Mouse (Mus musculus): Measurements from ENCODE around the gene Fchsd2. TPM values are rescaled to one million over a fixed set of nuclear protein-coding genes. Genes with fewer than 3 reads are reported as not detected.
"Not testable (repeated sequence)": the region's sequence is repeated elsewhere in the genome, so short reads cannot be mapped to it uniquely, and the experiment has no call there.

The Fchsd2 gene
- polyA plus RNA-seq, 1 experiment from 2014 or later, result 22.1 TPM

GRCm38 (mm10) chr7:101131281-101131680, 38.6 kb downstream of the Fchsd2 start:
- H3K9me3 ChIP-seq (ENCODE audit: control insufficient read depth, low read length), result no peaks in the 10 kb centered on the region
- no peak overlapping the region for H3K27ac ChIP-seq (replicated peaks; ENCODE audit: low read depth, low read length)
- no peak overlapping the region for H3K4me3 ChIP-seq (ENCODE audit: low read depth, low read length)
- ATAC-seq (ENCODE audit: insufficient number of reproducible peaks, low FRiP score, low TSS enrichment, low read depth) (no peak), DNase-seq (ENCODE audit: low spot score) (no peak)
- no peaks in the 10 kb centered on the region for H3K27me3 ChIP-seq (ENCODE audit: control insufficient read depth, insufficient read depth, low read length)
- 0 out of 2 replicates have a peak, but pooled peaks cover 2% of the 10 kb centered on the region for H3K36me3 ChIP-seq (ENCODE audit: control insufficient read depth, insufficient read depth, low read length)
- no peak overlapping the region for H3K4me2 ChIP-seq (ENCODE audit: low read depth, severe bottlenecking)
- 80% methylated on average over 6 of the region's 6 CpGs for WGBS
- no peaks in the 10 kb centered on the region for H3K4me1 ChIP-seq (ENCODE audit: control insufficient read depth, insufficient read depth, low read length)
- H3K9ac ChIP-seq (ENCODE audit: low read length), result no peak overlapping the region

GRCm38 (mm10) chr7:101133591-101133990, 40.9 kb downstream of the Fchsd2 start:
- Histone ChIP-seq H3K36me3 (ENCODE audit: control insufficient read depth, insufficient read depth, low read length) (0 out of 2 replicates have a peak, but pooled peaks cover under 1% of the 10 kb centered on the region), H3K27me3 (ENCODE audit: control insufficient read depth, insufficient read depth, low read length) (no peaks in the 10 kb centered on the region), H3K9ac (ENCODE audit: low read length) (no peak overlapping the region), H3K27ac (replicated peaks; ENCODE audit: low read depth, low read length) (no peak overlapping the region), H3K9me3 (ENCODE audit: control insufficient read depth, low read length) (no peaks in the 10 kb centered on the region), H3K4me2 (ENCODE audit: low read depth, severe bottlenecking) (no peak overlapping the region), H3K4me3 (ENCODE audit: low read depth, low read length) (no peak overlapping the region), H3K4me1 (ENCODE audit: control insufficient read depth, insufficient read depth, low read length) (no peaks in the 10 kb centered on the region)
- WGBS, result 91% methylated on average over 2 of the region's 2 CpGs
- ATAC-seq (ENCODE audit: insufficient number of reproducible peaks, low FRiP score, low TSS enrichment, low read depth), result no peak
- DNase-seq (ENCODE audit: low spot score), result no peak

GRCm38 (mm10) chr7:101134117-101134516, 41.5 kb downstream of the Fchsd2 start:
- no peak overlapping the region for H3K4me3 ChIP-seq (ENCODE audit: low read depth, low read length)
- H3K4me1 ChIP-seq (ENCODE audit: control insufficient read depth, insufficient read depth, low read length), result no peaks in the 10 kb centered on the region
- no peaks in the 10 kb centered on the region for H3K27me3 ChIP-seq (ENCODE audit: control insufficient read depth, insufficient read depth, low read length)
- H3K27ac ChIP-seq (replicated peaks; ENCODE audit: low read depth, low read length), result no peak overlapping the region
- no peaks in the 10 kb centered on the region for H3K9me3 ChIP-seq (ENCODE audit: control insufficient read depth, low read length)
- DNase-seq (ENCODE audit: low spot score), result no peak
- H3K9ac ChIP-seq (ENCODE audit: low read length), result no peak overlapping the region
- WGBS, result 93% methylated on average over 2 of the region's 2 CpGs
- no peak for ATAC-seq (ENCODE audit: insufficient number of reproducible peaks, low FRiP score, low TSS enrichment, low read depth)
- H3K4me2 ChIP-seq (ENCODE audit: low read depth, severe bottlenecking), result no peak overlapping the region
- no peaks in the 10 kb centered on the region for H3K36me3 ChIP-seq (ENCODE audit: control insufficient read depth, insufficient read depth, low read length)

GRCm38 (mm10) chr7:101138819-101139218, 46.2 kb downstream of the Fchsd2 start:
- no peak overlapping the region for H3K27ac ChIP-seq (replicated peaks; ENCODE audit: low read depth, low read length)

GRCm38 (mm10) chr7:101142907-101143306, 50.2 kb downstream of the Fchsd2 start:
- 87% methylated on average over 2 of the region's 2 CpGs for WGBS
- Histone ChIP-seq H3K36me3 (ENCODE audit: control insufficient read depth, insufficient read depth, low read length) (no peaks in the 10 kb centered on the region), H3K4me2 (ENCODE audit: low read depth, severe bottlenecking) (no peak overlapping the region), H3K9me3 (ENCODE audit: control insufficient read depth, low read length) (no peaks in the 10 kb centered on the region), H3K4me3 (ENCODE audit: low read depth, low read length) (no peak overlapping the region), H3K9ac (ENCODE audit: low read length) (no peak overlapping the region), H3K27ac (replicated peaks; ENCODE audit: low read depth, low read length) (no peak overlapping the region), H3K27me3 (ENCODE audit: control insufficient read depth, insufficient read depth, low read length) (no peaks in the 10 kb centered on the region), H3K4me1 (ENCODE audit: control insufficient read depth, insufficient read depth, low read length) (no peaks in the 10 kb centered on the region)
- no peak for DNase-seq (ENCODE audit: low spot score)
- ATAC-seq (ENCODE audit: insufficient number of reproducible peaks, low FRiP score, low TSS enrichment, low read depth), result no peak

More at GRCm38 (mm10) chr7:101138819-101139218, 46.2 kb downstream of the Fchsd2 start:
- Histone ChIP-seq H3K4me3 (ENCODE audit: low read depth, low read length) (no peak overlapping the region), H3K9me3 (ENCODE audit: control insufficient read depth, low read length) (no peaks in the 10 kb centered on the region), H3K27me3 (ENCODE audit: control insufficient read depth, insufficient read depth, low read length) (no peaks in the 10 kb centered on the region), H3K4me1 (ENCODE audit: control insufficient read depth, insufficient read depth, low read length) (no peaks in the 10 kb centered on the region), H3K36me3 (ENCODE audit: control insufficient read depth, insufficient read depth, low read length) (no peaks in the 10 kb centered on the region), H3K4me2 (ENCODE audit: low read depth, severe bottlenecking) (no peak overlapping the region), H3K9ac (ENCODE audit: low read length) (no peak overlapping the region)
- DNase-seq (ENCODE audit: low spot score) (no peak), ATAC-seq (ENCODE audit: insufficient number of reproducible peaks, low FRiP score, low TSS enrichment, low read depth) (no peak)
- 52% methylated on average over 1 of the region's 1 CpGs for WGBS

GRCm38 (mm10) chr7:101144222-101144621, 51.6 kb downstream of the Fchsd2 start:
- Histone ChIP-seq H3K27ac (replicated peaks; ENCODE audit: low read depth, low read length) (no peak overlapping the region), H3K9me3 (ENCODE audit: control insufficient read depth, low read length) (no peaks in the 10 kb centered on the region), H3K27me3 (ENCODE audit: control insufficient read depth, insufficient read depth, low read length) (no peaks in the 10 kb centered on the region), H3K4me1 (ENCODE audit: control insufficient read depth, insufficient read depth, low read length) (no peaks in the 10 kb centered on the region), H3K9ac (ENCODE audit: low read length) (no peak overlapping the region), H3K36me3 (ENCODE audit: control insufficient read depth, insufficient read depth, low read length) (no peaks in the 10 kb centered on the region), H3K4me2 (ENCODE audit: low read depth, severe bottlenecking) (no peak overlapping the region), H3K4me3 (ENCODE audit: low read depth, low read length) (no peak overlapping the region)
- ATAC-seq (ENCODE audit: insufficient number of reproducible peaks, low FRiP score, low TSS enrichment, low read depth), result no peak
- no peak for DNase-seq (ENCODE audit: low spot score)
- WGBS, result 91% methylated on average over 2 of the region's 2 CpGs

- Histone ChIP-seq H3K9me3 (ENCODE audit: control insufficient read depth, low read length) (no peaks in the 10 kb centered on the region), H3K27me3 (ENCODE audit: control insufficient read depth, insufficient read depth, low read length) (no peaks in the 10 kb centered on the region), H3K4me2 (ENCODE audit: low read depth, severe bottlenecking) (no peak overlapping the region), H3K9ac (ENCODE audit: low read length) (no peak overlapping the region), H3K27ac (replicated peaks; ENCODE audit: low read depth, low read length) (no peak overlapping the region), H3K4me1 (ENCODE audit: control insufficient read depth, insufficient read depth, low read length) (no peaks in the 10 kb centered on the region), H3K36me3 (ENCODE audit: control insufficient read depth, insufficient read depth, low read length) (no peaks in the 10 kb centered on the region), H3K4me3 (ENCODE audit: low read depth, low read length) (no peak overlapping the region)
- no peak for ATAC-seq (ENCODE audit: insufficient number of reproducible peaks, low FRiP score, low TSS enrichment, low read depth)
- DNase-seq (ENCODE audit: low spot score), result no peak
- WGBS, result 89% methylated on average over 3 of the region's 3 CpGs
Observed at GRCm38 (mm10) chr7:101149039-101149438, 56.4 kb downstream of the Fchsd2 start.

- 95% methylated on average over 15 of the region's 15 CpGs for WGBS
- not testable (repeated sequence) for ATAC-seq (ENCODE audit: insufficient number of reproducible peaks, low FRiP score, low TSS enrichment, low read depth); H3K27me3 ChIP-seq (ENCODE audit: control insufficient read depth, insufficient read depth, low read length); H3K4me1 ChIP-seq (ENCODE audit: control insufficient read depth, insufficient read depth, low read length); DNase-seq (ENCODE audit: low spot score); H3K27ac ChIP-seq (replicated peaks; ENCODE audit: low read depth, low read length); H3K4me3 ChIP-seq (ENCODE audit: low read depth, low read length); H3K9me3 ChIP-seq (ENCODE audit: control insufficient read depth, low read length); H3K9ac ChIP-seq (ENCODE audit: low read length); H3K36me3 ChIP-seq (ENCODE audit: control insufficient read depth, insufficient read depth, low read length); H3K4me2 ChIP-seq (ENCODE audit: low read depth, severe bottlenecking)
Observed at GRCm38 (mm10) chr7:101154883-101155282, 62.2 kb downstream of the Fchsd2 start.

- 95% methylated on average over 3 of the region's 3 CpGs for WGBS
- Histone ChIP-seq H3K27me3 (ENCODE audit: control insufficient read depth, insufficient read depth, low read length) (no peaks in the 10 kb centered on the region), H3K9ac (ENCODE audit: low read length) (no peak overlapping the region), H3K4me3 (ENCODE audit: low read depth, low read length) (no peak overlapping the region), H3K27ac (replicated peaks; ENCODE audit: low read depth, low read length) (no peak overlapping the region), H3K9me3 (ENCODE audit: control insufficient read depth, low read length) (no peaks in the 10 kb centered on the region), H3K4me1 (ENCODE audit: control insufficient read depth, insufficient read depth, low read length) (no peaks in the 10 kb centered on the region), H3K36me3 (ENCODE audit: control insufficient read depth, insufficient read depth, low read length) (no peaks in the 10 kb centered on the region), H3K4me2 (ENCODE audit: low read depth, severe bottlenecking) (no peak overlapping the region)
- no peak for DNase-seq (ENCODE audit: low spot score)
- no peak for ATAC-seq (ENCODE audit: insufficient number of reproducible peaks, low FRiP score, low TSS enrichment, low read depth)
Observed at GRCm38 (mm10) chr7:101155284-101155683, 62.6 kb downstream of the Fchsd2 start.
